Mouse (Mus musculus): ENCODE measurements around the gene Aanat.
"Not testable (repeated sequence)": the region's sequence is repeated elsewhere in the genome, so short reads cannot be mapped to it uniquely, and the experiment has no call there.

The Aanat gene

DNA sequence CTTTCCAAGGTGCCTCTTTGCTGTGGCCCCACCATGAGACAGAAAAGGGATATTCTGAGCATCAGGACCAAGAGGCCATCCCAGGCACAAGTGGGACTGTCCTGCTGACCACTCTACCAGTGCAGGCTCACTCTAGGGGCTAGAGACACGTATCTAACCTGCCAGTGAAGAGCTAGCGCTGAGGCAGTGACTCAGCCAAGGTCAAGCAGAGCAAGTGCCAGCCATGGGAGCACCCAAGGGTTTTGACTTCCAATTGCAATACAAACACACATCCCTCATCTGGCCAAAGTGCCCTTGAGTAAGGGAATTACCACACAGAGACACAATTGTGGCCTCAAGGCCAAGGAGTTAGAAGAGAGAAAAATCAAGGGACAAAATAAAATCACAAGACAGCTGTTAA is 10.8 kb upstream of the Aanat start:
- DNase-seq, result no peak

GRCm38 (mm10) chr11:116579280-116579679 is 7.0 kb upstream of the Aanat start:
- no peak for DNase-seq

GRCm38 (mm10) chr11:116580031-116580652 is 6.1 kb upstream of the Aanat start:
- no peak for DNase-seq

DNA sequence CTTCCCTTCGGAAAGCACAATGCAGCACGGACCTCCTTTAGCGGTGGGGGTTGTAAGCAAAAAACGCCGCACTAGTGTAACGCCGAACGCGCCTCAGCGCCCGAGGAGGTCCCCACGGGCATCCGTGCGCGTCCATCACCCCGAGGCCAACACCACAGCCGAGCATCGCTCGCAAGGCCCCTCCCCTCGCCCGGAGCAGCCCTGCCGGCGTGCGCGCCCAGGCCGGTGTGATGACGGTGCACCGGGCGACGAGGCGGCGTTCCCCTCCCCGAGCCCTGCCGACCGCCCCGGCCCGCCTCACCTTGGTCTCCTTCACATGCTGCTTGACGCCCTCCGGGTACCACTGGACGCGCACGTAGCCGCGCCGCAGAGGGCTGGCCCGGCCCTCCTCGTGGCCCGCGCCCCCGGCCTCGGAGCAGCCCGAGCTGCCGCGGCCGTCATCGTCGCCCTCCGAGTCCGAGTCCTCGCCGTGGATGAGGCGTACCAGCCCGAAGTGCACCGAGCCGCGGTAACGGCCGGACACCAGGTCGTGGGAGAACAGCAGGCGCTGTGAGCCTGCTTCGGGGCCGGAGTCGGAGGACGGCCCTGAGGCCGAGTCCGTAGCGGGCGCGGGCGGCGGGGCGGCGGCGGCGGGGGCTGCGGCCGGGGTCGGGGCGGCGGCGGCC is 5.4 kb upstream of the Aanat start:
- peak; percentile 32 to 70 for DNase-seq

GRCm38 (mm10) chr11:116581376-116581814 is 4.8 kb upstream of the Aanat start, which contains the start of gene Ube2o:
TSS of gene Ube2o (minus strand) at chr11:116581447.
- DNase-seq, result peak; percentile 85 to 94

DNA sequence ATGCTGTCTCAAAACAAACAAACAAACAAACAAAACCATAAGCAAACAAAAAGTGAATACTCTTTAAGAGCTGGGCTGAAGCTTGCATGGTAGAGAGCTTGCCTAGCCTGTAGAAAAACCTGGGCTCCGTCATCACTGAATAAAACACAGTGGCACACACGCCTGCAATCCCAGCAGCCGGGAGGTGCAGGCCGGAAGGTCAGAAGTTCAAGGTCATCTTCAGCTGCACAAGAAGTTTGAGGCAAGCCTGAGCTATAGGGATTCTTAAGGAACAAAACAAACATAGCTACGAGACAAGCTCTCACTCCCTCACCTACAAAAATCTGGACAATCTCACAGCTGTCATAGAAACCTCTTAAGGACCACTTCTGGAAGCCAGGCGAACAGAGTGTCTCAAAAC is 550 bp upstream of the Aanat start:
- no peak for DNase-seq

DNA sequence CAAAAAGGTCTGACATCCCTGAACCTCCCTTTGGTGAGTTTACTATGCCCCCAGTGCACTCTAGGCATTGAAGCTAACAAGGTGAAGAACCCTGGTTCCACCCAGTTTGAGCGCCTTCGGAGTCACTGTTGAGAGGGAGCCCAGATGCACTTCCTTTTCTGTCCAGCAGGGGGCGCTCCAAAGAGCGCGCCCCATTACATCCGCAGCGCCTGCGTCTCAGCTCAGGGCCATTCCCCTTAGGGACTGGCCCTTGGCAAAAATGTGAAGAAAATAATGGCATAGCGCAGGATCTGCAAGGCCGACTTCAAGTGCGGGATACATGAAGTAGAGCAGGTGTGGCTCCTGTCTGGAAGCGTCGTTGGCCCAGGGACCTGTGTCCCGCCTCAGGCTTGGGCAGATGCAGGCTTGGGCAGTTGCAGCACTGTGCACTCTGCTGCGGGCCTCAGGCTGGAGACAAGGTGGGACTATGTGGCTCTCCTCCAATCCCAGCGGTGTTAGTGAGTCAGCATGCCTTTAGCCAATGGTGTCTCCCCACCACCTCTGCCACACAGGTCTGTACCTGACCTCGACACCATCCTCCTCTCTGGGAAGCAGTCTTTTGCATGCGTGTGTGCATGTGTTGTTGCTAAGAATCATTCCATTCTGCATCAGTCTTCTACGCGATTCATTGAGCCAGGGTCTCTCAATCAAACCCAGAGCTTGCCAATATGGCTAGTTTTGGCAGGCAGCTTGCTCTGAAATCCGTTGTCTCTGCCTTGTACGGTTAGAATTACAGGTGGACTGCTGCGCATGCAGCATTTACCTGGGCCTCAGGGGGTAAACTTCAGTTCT is 784 bp downstream of the Aanat start:
- peak; percentile 58 to 84 for DNase-seq

- no peak for DNase-seq
Observed at GRCm38 (mm10) chr11:116589020-116589531, 2.8 kb downstream of the Aanat start.

GRCm38 (mm10) chr11:116589574-116589973 is 3.3 kb downstream of the Aanat start:
- DNase-seq, result no peak

- DNase-seq, result no peak
Observed at GRCm38 (mm10) chr11:116591621-116592020, 5.4 kb downstream of the Aanat start.

GRCm38 (mm10) chr11:116592428-116592827 is 6.2 kb downstream of the Aanat start:
- peak; percentile 94 to 96 for DNase-seq

DNA sequence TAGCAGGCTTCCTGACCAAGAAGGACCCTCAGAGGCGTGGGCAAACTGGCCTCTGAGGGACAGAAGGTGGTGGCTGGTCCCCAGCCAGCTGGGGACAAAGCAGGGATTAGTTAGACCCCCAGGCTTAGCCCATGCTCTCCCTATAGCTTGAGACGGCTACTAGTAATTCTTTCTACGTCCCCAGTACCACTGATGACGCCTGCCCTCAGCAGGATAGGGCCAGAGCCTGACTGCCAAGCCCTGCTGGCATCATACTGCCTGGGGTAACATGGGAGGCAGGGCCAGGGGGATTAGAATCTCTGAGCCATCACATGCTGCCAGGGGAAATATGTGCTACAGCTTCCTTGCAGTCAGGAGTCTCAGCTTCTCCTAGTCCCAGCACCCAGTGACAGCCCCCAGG is 7.1 kb downstream of the Aanat start:
- no peak for DNase-seq

GRCm38 (mm10) chr11:116596766-116597165 is 10.5 kb downstream of the Aanat start:
- no peak for DNase-seq

- no peak for DNase-seq
Observed at GRCm38 (mm10) chr11:116598193-116598592, 12.0 kb downstream of the Aanat start.

DNA sequence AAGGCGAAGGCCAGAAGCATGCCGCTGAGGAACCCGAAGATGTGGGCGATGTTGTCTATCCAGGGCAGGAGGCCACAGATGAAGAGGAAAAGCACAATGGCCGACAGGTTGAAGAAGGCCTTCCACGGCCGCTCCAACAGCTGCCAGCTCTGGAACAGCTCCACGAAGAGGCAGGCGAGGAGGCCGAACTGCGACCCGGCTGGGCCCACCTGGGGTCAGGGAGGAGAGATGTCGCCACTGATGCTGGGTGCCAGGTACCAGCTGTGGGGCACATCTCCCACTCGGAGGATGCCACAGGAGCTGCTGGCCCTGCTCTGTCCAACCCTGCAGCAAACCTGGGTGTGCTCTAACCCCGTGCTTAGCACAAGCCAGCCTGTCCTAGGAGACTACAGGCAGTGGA is 13.0 kb downstream of the Aanat start:
- DNase-seq, result no peak

DNA sequence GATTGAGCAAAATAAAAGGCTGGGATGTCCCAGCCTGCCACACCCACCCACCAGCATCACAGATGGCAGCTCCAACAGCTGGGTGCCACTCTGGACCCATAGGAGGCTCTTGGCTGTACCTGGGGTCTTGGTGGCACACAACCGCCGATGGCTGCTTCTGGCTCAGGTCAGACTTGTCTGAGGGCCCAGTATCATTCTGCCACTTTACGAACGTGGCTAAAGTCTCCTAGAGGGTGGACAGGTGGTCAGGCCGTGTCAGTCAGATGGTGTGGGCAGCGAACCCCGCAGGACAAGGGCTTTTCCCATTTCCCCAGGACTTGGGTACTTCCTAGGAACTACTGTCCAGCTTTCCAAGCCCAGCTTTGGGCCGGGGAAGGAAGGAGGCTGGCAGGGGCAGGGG is 14.9 kb downstream of the Aanat start:
- no peak for DNase-seq

GRCm38 (mm10) chr11:116602043-116602442 is 15.8 kb downstream of the Aanat start:
- DNase-seq, result no peak

DNA sequence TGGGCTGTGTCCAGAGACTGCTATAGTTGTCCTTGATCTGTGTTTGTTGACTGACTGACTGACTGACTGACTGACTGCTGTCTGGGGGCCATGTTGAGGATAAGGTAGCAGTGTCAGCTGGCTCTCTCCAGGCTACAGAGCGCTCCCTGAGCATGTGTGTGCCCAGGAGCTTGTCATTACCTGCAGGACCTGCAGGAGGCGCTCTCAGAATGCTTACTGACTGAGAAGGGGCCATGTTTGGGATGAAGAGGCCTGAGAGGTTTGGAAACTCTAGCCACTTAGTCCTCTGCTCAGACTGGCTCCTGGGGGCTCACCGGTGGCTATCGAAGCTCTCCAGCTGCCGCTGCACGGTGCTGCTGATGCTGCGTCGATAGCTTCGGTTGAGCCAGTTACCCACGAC is 17.1 kb downstream of the Aanat start:
- peak; percentile 18 to 69 for DNase-seq

GRCm38 (mm10) chr11:116604097-116604496 is 17.9 kb downstream of the Aanat start:
- DNase-seq, result no peak

DNA sequence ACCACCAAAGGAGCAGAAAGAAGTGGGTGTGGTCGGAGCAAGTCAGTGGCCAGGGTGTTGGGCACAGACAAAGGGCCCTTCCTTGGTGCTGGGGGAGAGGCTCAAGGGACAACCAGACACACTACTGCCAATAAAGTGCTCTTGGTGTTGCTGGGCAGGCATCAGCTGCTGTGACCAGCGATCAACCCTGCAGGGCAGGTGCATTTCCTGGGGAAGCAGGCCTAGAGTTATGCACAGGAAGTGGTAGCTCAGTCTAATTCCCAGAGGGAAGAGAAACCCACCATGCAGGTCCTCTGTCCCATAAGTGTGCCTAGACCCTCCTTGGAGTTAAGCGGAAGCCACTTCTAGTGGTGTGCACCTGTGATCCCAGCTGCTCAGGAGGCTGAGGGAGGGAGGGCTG is 21.5 kb downstream of the Aanat start:
- DNase-seq, result no peak

DNA sequence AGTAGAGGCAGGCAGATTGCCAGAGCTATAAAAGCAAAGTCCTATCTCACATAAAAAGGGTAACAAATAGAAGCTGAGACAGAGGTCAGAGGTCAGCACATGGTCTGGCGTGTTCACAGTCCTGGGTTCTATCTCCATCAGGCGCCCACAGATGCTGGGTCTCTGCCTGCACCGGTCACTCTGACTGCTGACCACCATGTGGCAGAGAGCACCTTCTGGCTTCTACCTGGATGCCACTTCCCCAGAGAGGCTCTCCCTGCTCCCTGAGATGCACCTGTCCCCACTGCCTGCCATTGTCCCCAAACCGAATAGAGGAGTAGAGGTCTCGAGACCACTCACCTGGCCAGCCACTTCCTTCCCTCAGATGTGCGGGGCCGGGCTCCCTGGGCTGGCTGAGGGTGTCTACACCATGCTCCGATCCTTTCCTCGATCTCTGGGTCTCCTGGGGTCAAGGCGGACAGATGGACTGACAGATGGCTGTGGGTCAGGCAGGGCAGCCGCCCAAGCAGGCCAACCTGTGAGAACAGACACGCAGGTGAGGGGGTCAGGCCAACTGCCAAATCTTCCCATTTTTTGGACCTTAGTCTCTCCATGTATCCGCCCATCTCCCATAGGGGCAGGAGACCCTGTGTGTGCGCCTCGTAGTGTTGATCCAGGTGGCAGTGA is 23.9 kb downstream of the Aanat start:
- no peak for DNase-seq

- not testable (repeated sequence) for DNase-seq
Observed at GRCm38 (mm10) chr11:116611168-116611567, 24.9 kb downstream of the Aanat start.

- no peak for DNase-seq
Observed at GRCm38 (mm10) chr11:116611883-116612282, 25.7 kb downstream of the Aanat start.
